Mouse (Mus musculus): Measurements from ENCODE around the gene Tmem239.

DNA sequence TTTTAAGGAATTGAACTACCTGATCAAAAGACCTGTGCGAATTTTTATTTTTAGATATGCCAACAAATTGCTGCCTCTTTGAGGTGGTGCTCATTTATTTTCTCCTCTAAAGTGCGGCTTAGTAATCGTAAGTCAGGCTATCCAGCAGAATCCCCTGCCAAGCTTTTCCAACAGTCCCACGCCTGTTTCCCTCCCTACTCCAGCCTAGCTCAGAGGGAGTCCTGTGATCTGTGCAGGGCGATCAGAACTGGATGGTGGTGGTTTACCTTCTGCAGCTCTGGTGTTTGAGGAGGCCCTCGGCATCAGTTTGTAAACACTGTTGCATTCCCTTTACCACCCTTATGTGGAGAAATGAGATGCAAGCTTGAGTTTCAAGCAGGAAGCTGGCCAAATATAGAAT, 47.1 kb downstream of the Tmem239 start:
- no peak for TF ChIP-seq CTCF (IDR thresholded peaks at IDR 0.05; ENCODE audit: control insufficient read depth, insufficient read depth, insufficient read length)
- no peak for TF ChIP-seq MYOG (IDR thresholded peaks at IDR 0.05; ENCODE audit: control insufficient read depth, extremely low read depth, insufficient read length)
- TF ChIP-seq MAX (IDR thresholded peaks at IDR 0.05): no peak
- TF ChIP-seq MYOD1 (IDR thresholded peaks at IDR 0.05; ENCODE audit: control insufficient read depth, insufficient read length, low read depth): no peak
